Mouse (Mus musculus): ENCODE results near the gene Chrm1. TPM values are rescaled to one million over a fixed set of nuclear protein-coding genes. Genes with fewer than 3 reads are reported as not detected.
"Not testable (repeated sequence)": the region's sequence is repeated elsewhere in the genome, so short reads cannot be mapped to it uniquely, and the experiment has no call there.

The Chrm1 gene
- polyA plus RNA-seq, 1 experiment from 2014 or later, result 0.04 TPM

DNA sequence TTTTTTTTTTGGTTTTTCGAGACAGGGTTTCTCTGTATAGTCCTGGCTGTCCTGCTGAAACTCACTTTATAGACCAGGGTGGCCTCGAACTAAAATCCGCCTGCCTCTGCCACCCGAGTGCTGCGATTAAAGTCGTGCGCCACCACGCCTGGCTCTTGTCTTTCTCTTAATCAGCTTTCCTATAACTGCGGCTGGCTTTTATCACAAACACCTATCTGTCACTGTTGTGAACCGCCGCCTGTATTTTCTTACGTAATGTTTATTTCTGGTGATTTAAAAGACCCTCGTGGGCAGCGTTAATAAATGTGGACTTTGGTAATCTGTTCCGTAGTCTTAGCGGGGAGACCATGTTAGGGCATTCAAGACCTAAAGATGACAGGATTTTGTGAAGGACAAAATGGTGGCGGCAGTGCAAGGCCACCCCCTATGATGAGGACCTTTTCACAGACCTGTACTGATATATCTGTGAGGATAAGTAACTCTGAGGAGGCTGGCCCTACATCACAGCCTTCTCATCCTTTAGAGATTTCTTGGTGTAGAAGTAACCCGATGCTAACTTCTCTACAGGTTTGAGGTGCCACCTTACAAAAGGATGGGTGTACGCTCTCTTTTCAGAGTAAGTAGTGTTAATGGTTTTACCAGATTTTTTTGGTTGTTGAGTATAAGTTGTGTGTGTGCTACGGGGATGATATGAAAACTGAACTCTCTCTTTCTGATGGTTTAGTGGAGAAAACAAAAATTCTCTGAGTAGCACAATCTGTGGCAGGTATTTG lies 60.2 kb downstream of the Chrm1 start:
- Histone ChIP-seq H3K27me3 (replicated peaks; ENCODE audit: low read depth, poor library complexity, severe bottlenecking) (no peaks in the 10 kb centered on the region), H3K4me1 (peaks cover 25% of the 10 kb centered on the region), H3K9me3 (no peaks in the 10 kb centered on the region), H3K36me3 (replicated peaks) (peaks cover 32% of the 10 kb centered on the region), H3K27ac (replicated peaks) (peak overlapping the region; percentile 96), H3K4me3 (peak overlapping the region; percentile 83)
- under 1% methylated on average over 20 of the region's 20 CpGs for WGBS
- peak; percentile 26 for DNase-seq (ENCODE audit: low spot score)

GRCm38 (mm10) chr19:8724392-8724791 lies 60.8 kb downstream of the Chrm1 start:
- DNase-seq (ENCODE audit: low spot score), result no peak
- 5% methylated on average over 2 of the region's 2 CpGs for whole genome bisulfite sequencing
- Histone ChIP-seq H3K27me3 (replicated peaks; ENCODE audit: low read depth, poor library complexity, severe bottlenecking) (no peaks in the 10 kb centered on the region), H3K4me3 (peak overlapping the region; percentile 83), H3K4me1 (peaks cover 25% of the 10 kb centered on the region), H3K9me3 (no peaks in the 10 kb centered on the region), H3K27ac (replicated peaks) (peak overlapping the region; percentile 96), H3K36me3 (replicated peaks) (peaks cover 32% of the 10 kb centered on the region)

DNA sequence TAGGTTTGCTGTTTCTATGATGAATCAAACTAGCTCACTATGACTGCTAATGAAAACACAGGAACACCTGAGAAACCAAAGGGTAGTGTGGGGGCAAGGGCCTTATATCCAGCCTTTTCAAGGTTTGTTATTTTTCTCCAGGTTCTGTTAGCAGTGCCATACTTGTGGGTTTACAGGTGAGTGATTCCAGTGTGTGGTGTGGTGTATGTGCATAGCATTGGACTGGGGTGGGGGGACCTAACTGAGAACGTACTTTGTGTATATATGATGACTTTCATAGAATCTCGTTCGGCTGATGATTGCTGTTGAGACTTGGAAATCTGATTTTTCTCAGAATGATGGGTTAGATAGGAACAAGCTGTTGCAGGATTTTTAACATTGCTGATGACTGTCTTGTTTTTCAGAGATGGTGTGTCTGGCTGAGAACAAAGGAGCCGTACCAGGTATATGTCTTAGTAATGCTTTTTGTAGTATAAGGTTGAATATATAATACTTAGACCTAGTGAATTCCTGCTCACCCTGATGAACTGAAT lies 61.6 kb downstream of the Chrm1 start:
- Histone ChIP-seq H3K27me3 (replicated peaks; ENCODE audit: low read depth, poor library complexity, severe bottlenecking) (no peaks in the 10 kb centered on the region), H3K36me3 (replicated peaks) (peaks cover 32% of the 10 kb centered on the region), H3K4me3 (peak overlapping the region; percentile 83), H3K4me1 (peaks cover 25% of the 10 kb centered on the region), H3K9me3 (no peaks in the 10 kb centered on the region), H3K27ac (replicated peaks) (no peak overlapping the region)
- no peak for DNase-seq (ENCODE audit: low spot score)
- 59% methylated on average over 4 of the region's 4 CpGs for WGBS

- Histone ChIP-seq H3K9me3 (no peaks in the 10 kb centered on the region), H3K27me3 (replicated peaks; ENCODE audit: low read depth, poor library complexity, severe bottlenecking) (no peaks in the 10 kb centered on the region), H3K4me1 (peaks cover 22% of the 10 kb centered on the region), H3K27ac (replicated peaks) (no peak overlapping the region), H3K36me3 (replicated peaks) (peaks cover 32% of the 10 kb centered on the region), H3K4me3 (peak overlapping the region; percentile 83)
- no peak for DNase-seq (ENCODE audit: low spot score)
- 18% methylated on average over 3 of the region's 3 CpGs for WGBS
Observed at GRCm38 (mm10) chr19:8726609-8727390, 63.2 kb downstream of the Chrm1 start.

GRCm38 (mm10) chr19:8727495-8728114 lies 64.0 kb downstream of the Chrm1 start:
- no peak for DNase-seq (ENCODE audit: low spot score)
- WGBS, result 20% methylated on average over 5 of the region's 5 CpGs
- H3K36me3 ChIP-seq (replicated peaks), result peaks cover 32% of the 10 kb centered on the region
- H3K27me3 ChIP-seq (replicated peaks; ENCODE audit: low read depth, poor library complexity, severe bottlenecking), result no peaks in the 10 kb centered on the region
- H3K9me3 ChIP-seq, result no peaks in the 10 kb centered on the region
- H3K27ac ChIP-seq (replicated peaks), result no peak overlapping the region
- H3K4me3 ChIP-seq, result no peak overlapping the region
- H3K4me1 ChIP-seq, result peaks cover 15% of the 10 kb centered on the region; the same call in 1 of the 2 replicates

GRCm38 (mm10) chr19:8728335-8729099 lies 64.9 kb downstream of the Chrm1 start:
- H3K4me3 ChIP-seq; DNase-seq (ENCODE audit: low spot score); H3K27me3 ChIP-seq (replicated peaks; ENCODE audit: low read depth, poor library complexity, severe bottlenecking); H3K9me3 ChIP-seq; H3K27ac ChIP-seq (replicated peaks): not testable (repeated sequence)
- Histone ChIP-seq H3K36me3 (replicated peaks) (peaks cover 32% of the 10 kb centered on the region), H3K4me1 (peaks cover 15% of the 10 kb centered on the region; the same call in 1 of the 2 replicates)
- 54% methylated on average over 3 of the region's 3 CpGs for WGBS

Other genes starting within 250 kb of the Chrm1 start
- gene Slc22a8, start 72.5 kb upstream of the Chrm1 start, polyA plus RNA-seq (2016; fragmentation: Nextera tagmentation; extraction: Ambion mirVana), result not detected in 2 replicates
- 0.10 and 0.24 TPM in 2 replicates for gene Slc22a6, start 45.8 kb upstream of the Chrm1 start, polyA plus RNA-seq (2016; fragmentation: Nextera tagmentation; extraction: Ambion mirVana)
- gene Slc3a2, start 59.6 kb downstream of the Chrm1 start, polyA plus RNA-seq (2016; fragmentation: Nextera tagmentation; extraction: Ambion mirVana), result 125 and 127 TPM in 2 replicates
- 117 and 127 TPM in 2 replicates for gene Wdr74, start 72.0 kb downstream of the Chrm1 start, polyA plus RNA-seq (2016; fragmentation: Nextera tagmentation; extraction: Ambion mirVana)
- gene 1700092M07Rik, start 76.9 kb downstream of the Chrm1 start, polyA plus RNA-seq (2016; fragmentation: Nextera tagmentation; extraction: Ambion mirVana), result 3.4 and 3.5 TPM in 2 replicates
- 97.0 and 108 TPM in 2 replicates for gene Stx5a, start 77.6 kb downstream of the Chrm1 start, polyA plus RNA-seq (2016; fragmentation: Nextera tagmentation; extraction: Ambion mirVana)
- 254 and 269 TPM in 2 replicates for gene Nxf1, start 93.3 kb downstream of the Chrm1 start, polyA plus RNA-seq (2016; fragmentation: Nextera tagmentation; extraction: Ambion mirVana)
- 179 and 185 TPM in 2 replicates for gene Tmem223, start 107.2 kb downstream of the Chrm1 start, polyA plus RNA-seq (2016; fragmentation: Nextera tagmentation; extraction: Ambion mirVana)
- 43.4 and 46.7 TPM in 2 replicates for gene Tmem179b, start 110.7 kb downstream of the Chrm1 start, polyA plus RNA-seq (2016; fragmentation: Nextera tagmentation; extraction: Ambion mirVana)
- 44.7 and 46.3 TPM in 2 replicates for gene Taf6l, start 122.6 kb downstream of the Chrm1 start, polyA plus RNA-seq (2016; fragmentation: Nextera tagmentation; extraction: Ambion mirVana)
- 193 and 205 TPM in 2 replicates for gene Polr2g, start 134.8 kb downstream of the Chrm1 start, polyA plus RNA-seq (2016; fragmentation: Nextera tagmentation; extraction: Ambion mirVana)
- gene Zbtb3, start 138.8 kb downstream of the Chrm1 start, polyA plus RNA-seq (2016; fragmentation: Nextera tagmentation; extraction: Ambion mirVana), result 6.5 and 6.9 TPM in 2 replicates
- gene Ttc9c, start 155.5 kb downstream of the Chrm1 start, polyA plus RNA-seq (2016; fragmentation: Nextera tagmentation; extraction: Ambion mirVana), result 83.8 and 85.6 TPM in 2 replicates
- gene Hnrnpul2, start 156.2 kb downstream of the Chrm1 start, polyA plus RNA-seq (2016; fragmentation: Nextera tagmentation; extraction: Ambion mirVana), result 4.8 and 5.0 TPM in 2 replicates
- not detected in 2 replicates for gene AC129217.1, start 166.0 kb downstream of the Chrm1 start, polyA plus RNA-seq (2016; fragmentation: Nextera tagmentation; extraction: Ambion mirVana)
- 41.4 and 44.6 TPM in 2 replicates for gene Bscl2, start 173.7 kb downstream of the Chrm1 start, polyA plus RNA-seq (2016; fragmentation: Nextera tagmentation; extraction: Ambion mirVana)
- gene Gng3, start 175.4 kb downstream of the Chrm1 start, polyA plus RNA-seq (2016; fragmentation: Nextera tagmentation; extraction: Ambion mirVana), result 29.3 and 32.0 TPM in 2 replicates
- gene Lrrn4cl, start 187.0 kb downstream of the Chrm1 start, polyA plus RNA-seq (2016; fragmentation: Nextera tagmentation; extraction: Ambion mirVana), result 0.55 and 0.57 TPM in 2 replicates
- 218 and 220 TPM in 2 replicates for gene Ubxn1, start 207.7 kb downstream of the Chrm1 start, polyA plus RNA-seq (2016; fragmentation: Nextera tagmentation; extraction: Ambion mirVana)
- 59.0 and 62.0 TPM in 2 replicates for gene Uqcc3, start 217.1 kb downstream of the Chrm1 start, polyA plus RNA-seq (2016; fragmentation: Nextera tagmentation; extraction: Ambion mirVana)
- 115 and 118 TPM in 2 replicates for gene Lbhd1, start 219.9 kb downstream of the Chrm1 start, polyA plus RNA-seq (2016; fragmentation: Nextera tagmentation; extraction: Ambion mirVana)
- gene Gm49403, start 220.1 kb downstream of the Chrm1 start, polyA plus RNA-seq (2016; fragmentation: Nextera tagmentation; extraction: Ambion mirVana), result not detected in 2 replicates
- gene 1810009A15Rik, start 225.1 kb downstream of the Chrm1 start, polyA plus RNA-seq (2016; fragmentation: Nextera tagmentation; extraction: Ambion mirVana), result 159 and 167 TPM in 2 replicates
- 0.59 and 0.96 TPM in 2 replicates for gene Gm49416, start 225.1 kb downstream of the Chrm1 start, polyA plus RNA-seq (2016; fragmentation: Nextera tagmentation; extraction: Ambion mirVana)
- 59.0 and 60.9 TPM in 2 replicates for gene Ints5, start 229.2 kb downstream of the Chrm1 start, polyA plus RNA-seq (2016; fragmentation: Nextera tagmentation; extraction: Ambion mirVana)
- gene Ganab, start 234.3 kb downstream of the Chrm1 start, polyA plus RNA-seq (2016; fragmentation: Nextera tagmentation; extraction: Ambion mirVana), result 116 TPM in 2 replicates